Mouse (Mus musculus): ENCODE results near the gene Mpnd.

DNA sequence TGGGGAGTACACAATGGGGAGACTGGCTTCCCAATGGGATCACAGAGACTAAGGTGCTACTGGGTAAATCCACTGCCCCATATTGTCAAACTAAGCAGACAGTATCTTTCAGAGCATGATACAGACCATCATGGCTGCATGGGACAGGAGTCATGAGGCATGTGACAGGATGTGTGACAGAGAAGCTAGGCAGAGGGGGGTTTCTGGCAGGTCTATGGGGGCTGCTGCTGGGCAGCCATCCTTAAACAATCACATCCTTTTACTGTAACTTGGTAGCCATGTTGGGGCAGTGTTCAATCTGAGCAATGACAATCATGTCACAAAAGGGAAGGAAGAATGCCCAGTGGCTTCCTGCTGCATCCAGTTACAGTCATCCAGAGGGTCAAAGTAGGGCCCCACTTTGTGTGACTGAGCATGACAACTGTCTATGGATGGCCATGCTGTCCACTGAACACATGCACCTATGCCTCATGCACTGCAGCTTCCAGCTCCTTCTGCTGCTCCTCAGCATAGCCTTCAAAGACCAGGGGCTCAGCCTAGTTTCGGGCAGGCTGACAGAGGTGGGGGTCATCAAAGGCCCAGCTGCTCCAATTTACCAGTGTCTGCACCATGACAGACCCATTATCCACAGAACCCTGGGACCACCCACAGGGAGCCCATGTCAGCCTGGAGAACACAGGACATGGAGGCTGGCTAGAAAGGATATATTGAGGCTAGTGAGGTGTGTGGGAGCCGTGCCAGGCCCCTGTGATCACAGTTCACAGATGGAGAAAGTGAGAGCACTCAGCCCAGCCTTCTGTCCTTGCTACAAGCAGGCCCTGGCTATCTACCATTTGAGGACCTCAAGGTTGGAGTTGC is 16.8 kb downstream of the Mpnd start:
- no peak for TF ChIP-seq CTCF (IDR thresholded peaks at IDR 0.05; ENCODE audit: control insufficient read depth, insufficient read depth, low read length)
- TF ChIP-seq POLR2A (IDR thresholded peaks at IDR 0.05; ENCODE audit: borderline replicate concordance, control insufficient read depth, low read depth, low read length): no peak
